Mouse (Mus musculus) layer of hippocampus, adult 9-10 months (tissue): ENCODE results near the gene Zfp14.
A peak's percentile ranks its signal among the peaks of the same experiment; 100 is the strongest.

Experiments
- DNase-seq: peaks from one replicate; pipeline ENCODE4 v3.0.0; 2022; ENCODE audit warnings: low spot score

The Zfp14 gene

GRCm38 (mm10) chr7:30028572-30028971, 22.6 kb downstream of the Zfp14 start:
- no peak for DNase-seq

- DNase-seq, result no peak
Observed at GRCm38 (mm10) chr7:30027331-30027730, 23.8 kb downstream of the Zfp14 start.

GRCm38 (mm10) chr7:30025358-30025757, 25.8 kb downstream of the Zfp14 start:
- DNase-seq, result no peak

- DNase-seq, result no peak
Observed at GRCm38 (mm10) chr7:30023800-30024199, 27.4 kb downstream of the Zfp14 start.

DNA sequence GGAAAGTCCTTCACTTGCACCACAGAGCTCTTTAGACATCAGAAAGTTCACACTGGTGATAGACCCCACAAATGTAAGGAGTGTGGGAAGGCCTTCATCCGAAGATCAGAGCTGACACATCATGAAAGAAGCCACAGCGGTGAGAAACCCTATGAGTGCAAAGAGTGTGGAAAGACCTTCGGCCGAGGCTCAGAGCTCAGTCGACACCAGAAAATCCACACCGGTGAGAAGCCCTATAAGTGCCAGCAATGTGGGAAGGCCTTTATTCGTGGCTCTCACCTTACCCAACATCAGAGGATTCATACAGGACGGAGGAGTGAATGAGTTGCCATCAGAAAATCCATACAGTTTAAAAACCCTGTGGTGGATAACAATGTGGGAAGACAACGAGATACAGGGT, 27.9 kb downstream of the Zfp14 start:
- DNase-seq, result no peak

- DNase-seq, result no peak
Observed at GRCm38 (mm10) chr7:30019543-30019942, 31.6 kb downstream of the Zfp14 start.

GRCm38 (mm10) chr7:30017226-30017625, 34.0 kb downstream of the Zfp14 start:
- DNase-seq, result no peak

DNA sequence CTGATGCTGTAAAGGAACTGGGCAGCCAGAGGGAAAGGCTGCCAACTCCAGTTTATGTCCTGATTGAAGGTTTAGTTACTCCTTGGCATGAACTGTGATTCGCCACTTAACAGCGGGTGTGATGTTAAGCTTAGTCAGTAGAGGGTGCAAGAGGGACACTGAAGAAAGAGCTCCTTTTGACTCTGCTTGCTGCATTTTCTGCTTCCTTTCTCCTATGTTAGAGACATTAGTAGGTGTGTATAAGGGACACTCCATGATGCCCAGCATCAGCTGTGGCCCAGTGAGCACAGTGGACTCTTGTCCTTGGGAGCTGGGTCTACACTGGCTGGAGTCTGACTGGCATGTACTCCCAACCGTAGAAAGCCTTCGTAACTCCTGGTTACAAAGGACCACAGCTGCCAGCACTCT, 38.2 kb downstream of the Zfp14 start:
- peak; percentile 49 for DNase-seq

GRCm38 (mm10) chr7:30010551-30011195, 40.5 kb downstream of the Zfp14 start:
- DNase-seq, result no peak

GRCm38 (mm10) chr7:30009321-30010085, 41.7 kb downstream of the Zfp14 start:
- DNase-seq, result peak; percentile 25

DNA sequence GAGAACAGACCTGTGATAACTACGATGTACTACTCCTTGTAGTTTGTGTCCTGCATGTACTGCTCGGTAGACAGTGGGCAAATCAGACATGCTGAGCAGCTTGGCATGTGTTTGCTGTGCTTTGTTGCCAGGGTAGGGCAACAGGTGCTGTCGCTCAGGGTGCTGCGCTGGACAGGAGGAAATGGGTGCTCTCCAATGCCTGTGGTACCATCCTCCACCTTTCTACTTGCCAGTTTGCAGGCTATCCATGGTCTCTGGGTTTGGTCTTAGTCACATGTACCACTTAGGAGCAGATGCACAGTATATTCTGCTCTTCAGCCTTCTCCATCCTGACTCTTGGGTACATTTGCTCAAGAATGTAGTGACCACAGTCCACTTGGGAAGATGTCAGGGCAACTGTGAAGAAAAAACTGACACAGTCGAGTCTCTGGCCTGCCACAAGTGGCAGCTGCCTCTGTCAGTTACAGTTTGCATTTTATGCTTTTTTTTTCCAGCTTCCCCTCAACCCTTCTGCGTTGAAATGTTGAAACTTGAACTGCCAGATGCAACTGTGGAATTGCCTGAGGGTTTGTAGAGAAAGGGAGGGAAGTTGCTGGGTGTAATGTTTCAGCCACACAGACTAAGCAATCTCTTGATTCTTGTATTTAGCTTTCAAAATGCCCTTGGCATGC, 43.0 kb downstream of the Zfp14 start:
- no peak for DNase-seq

GRCm38 (mm10) chr7:30007601-30008000, 43.6 kb downstream of the Zfp14 start:
- DNase-seq, result no peak

GRCm38 (mm10) chr7:30000601-30001000, 50.6 kb downstream of the Zfp14 start:
- DNase-seq, result no peak

- no peak for DNase-seq
Observed at GRCm38 (mm10) chr7:29995134-29995533, 56.0 kb downstream of the Zfp14 start.

- DNase-seq, result no peak
Observed at GRCm38 (mm10) chr7:29993340-29993739, 57.8 kb downstream of the Zfp14 start.

DNA sequence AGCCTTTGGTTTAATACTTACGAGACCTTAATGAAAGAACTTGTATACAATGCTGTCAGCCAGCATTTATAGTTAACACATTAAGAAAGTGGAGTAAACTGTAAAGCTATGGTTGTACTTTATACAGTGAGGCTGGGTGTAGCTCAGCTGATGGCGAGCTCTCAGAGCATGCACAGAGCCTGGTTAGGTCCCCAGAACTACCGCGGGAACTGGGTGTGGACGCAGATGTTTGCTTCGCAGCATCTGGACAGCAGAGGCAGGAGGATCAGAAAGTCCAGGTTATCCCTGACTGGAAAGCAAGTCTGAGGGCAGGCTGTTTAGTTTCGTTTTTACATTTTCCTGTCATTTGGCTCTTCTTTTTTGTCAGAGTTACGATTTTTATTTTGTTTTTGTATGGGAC, 58.5 kb downstream of the Zfp14 start:
- no peak for DNase-seq

- DNase-seq, result no peak
Observed at GRCm38 (mm10) chr7:29989031-29989430, 62.1 kb downstream of the Zfp14 start.

DNA sequence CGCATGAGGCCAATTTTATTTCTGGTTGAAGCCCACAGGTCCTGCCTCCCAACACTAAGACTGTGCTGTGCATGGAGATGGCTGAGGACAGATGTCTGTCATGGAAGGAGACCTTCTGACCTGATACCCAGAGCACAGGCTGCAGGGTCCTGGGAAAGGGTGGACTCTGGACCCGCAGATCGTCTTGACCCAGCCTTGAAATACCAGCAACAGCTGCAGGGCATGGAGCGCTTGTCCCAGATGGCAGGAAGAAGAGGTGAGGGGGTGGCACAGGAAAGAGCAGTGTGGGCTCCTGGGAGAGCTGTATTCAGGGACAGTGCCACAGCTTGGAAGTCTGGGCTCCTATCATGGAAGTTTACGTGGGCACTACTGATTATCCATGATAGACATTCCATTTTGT, 63.6 kb downstream of the Zfp14 start:
- DNase-seq, result no peak
